Mouse (Mus musculus) yolk sac, embryonic 10.5 days (tissue): ENCODE measurements around the gene Dcaf11.

ENCODE experiments used
- DNase-seq: peaks from one replicate; pipeline ENCODE4 v3.0.0-alpha.2; 2017; ENCODE audit warnings: low spot score

Gene Dcaf11

GRCm38 (mm10) chr14:55559799-55560201, at the start of gene Dcaf11:
Gene Dcaf11 (plus strand): TSS chr14:55560006.
- DNase-seq = peak; percentile 96

GRCm38 (mm10) chr14:55510125-55510731, 49.6 kb upstream of the Dcaf11 start, which contains the start of gene Cpne6:
Gene Cpne6 (plus strand): TSS chr14:55510445.
- no peak for DNase-seq

GRCm38 (mm10) chr14:55511037-55511436, 48.8 kb upstream of the Dcaf11 start:
- no peak for DNase-seq

- no peak for DNase-seq
These were observed 45.9 kb upstream of the Dcaf11 start for GRCm38 (mm10) chr14:55513927-55514326.

GRCm38 (mm10) chr14:55515846-55516245, 44.0 kb upstream of the Dcaf11 start:
- no peak for DNase-seq

- DNase-seq = no peak
These were observed 40.9 kb upstream of the Dcaf11 start for GRCm38 (mm10) chr14:55518897-55519296.

GRCm38 (mm10) chr14:55519604-55520003, 40.2 kb upstream of the Dcaf11 start:
- DNase-seq = no peak

GRCm38 (mm10) chr14:55520451-55521361, 39.1 kb upstream of the Dcaf11 start:
- DNase-seq = peak; percentile 17

GRCm38 (mm10) chr14:55524062-55524461, 35.7 kb upstream of the Dcaf11 start:
- DNase-seq = no peak

GRCm38 (mm10) chr14:55524785-55525184, 35.0 kb upstream of the Dcaf11 start, which contains the start of gene Nrl:
Gene Nrl (minus strand): TSS chr14:55524981.
- no peak for DNase-seq

GRCm38 (mm10) chr14:55526674-55527073, 33.1 kb upstream of the Dcaf11 start:
- no peak for DNase-seq

GRCm38 (mm10) chr14:55527940-55528339, 31.9 kb upstream of the Dcaf11 start:
- peak; percentile 7 for DNase-seq

- DNase-seq = no peak
These were observed 23.6 kb upstream of the Dcaf11 start for GRCm38 (mm10) chr14:55536116-55536745.

- peak; percentile 85 for DNase-seq
These were observed 19.6 kb upstream of the Dcaf11 start, which contains the start of gene Pck2 for GRCm38 (mm10) chr14:55540067-55540786. Gene Pck2 (plus strand): TSS chr14:55540266.

GRCm38 (mm10) chr14:55540787-55541321, 19.0 kb upstream of the Dcaf11 start:
- peak; percentile 57 for DNase-seq

GRCm38 (mm10) chr14:55542268-55542667, 17.5 kb upstream of the Dcaf11 start:
- no peak for DNase-seq

GRCm38 (mm10) chr14:55544334-55544733, 15.5 kb upstream of the Dcaf11 start:
- no peak for DNase-seq

GRCm38 (mm10) chr14:55550191-55550590, 9.6 kb upstream of the Dcaf11 start:
- no peak for DNase-seq

- no peak for DNase-seq
These were observed 8.5 kb upstream of the Dcaf11 start for GRCm38 (mm10) chr14:55551347-55551746.

- no peak for DNase-seq
These were observed 8.0 kb upstream of the Dcaf11 start for GRCm38 (mm10) chr14:55551794-55552193.

- no peak for DNase-seq
These were observed 5.2 kb upstream of the Dcaf11 start for GRCm38 (mm10) chr14:55554635-55555034.

- DNase-seq = no peak
These were observed 4.0 kb upstream of the Dcaf11 start for GRCm38 (mm10) chr14:55555788-55556187.
